8 mouse cellular contexts compared by ENCODE assay signal in genomic region chrX:119927081-119927571, GRCm38 (mm10). TPM values are rescaled to one million over a fixed set of nuclear protein-coding genes. Genes with fewer than 3 reads are reported as not detected.
DNase-seq lines count a peak whose midpoint lies in the region; ATAC-seq lines count a peak whose summit lies in the region.

Gene Pabpc5, plus strand, starts transcription at chrX:119927196.

- peak; percentile 99 for ATAC-seq in intestine, embryonic 16.5 days

- H3K4me2 ChIP-seq in intestine, embryonic 16.5 days (ENCODE audit: low read depth, low read length): peak within 1 kb of the TSS; percentile 40

- no peaks in the 10 kb centered on the region for H3K4me1 ChIP-seq in intestine, embryonic 16.5 days (ENCODE audit: control insufficient read depth, insufficient read depth, low read length)

- H3K27ac ChIP-seq in intestine, embryonic 16.5 days (ENCODE audit: low read length): peak within 1 kb of the TSS; percentile 24; the same call in 1 of the 2 replicates

- H3K36me3 ChIP-seq in intestine, embryonic 16.5 days (ENCODE audit: control insufficient read depth, insufficient read depth, low read length): no peaks in the 10 kb centered on the region

- H3K9ac ChIP-seq in intestine, embryonic 16.5 days (ENCODE audit: low read depth, low read length): peak within 1 kb of the TSS; percentile 53; the same call in 1 of the 2 replicates

- 4% methylated on average over 21 of the region's 21 CpGs for WGBS in intestine, embryonic 16.5 days

- no peaks in the 10 kb centered on the region for H3K27me3 ChIP-seq in intestine, embryonic 16.5 days (replicated peaks; ENCODE audit: control insufficient read depth, insufficient read depth, low read length)

- peak within 1 kb of the TSS; percentile 44 for H3K4me3 ChIP-seq in intestine, embryonic 16.5 days (ENCODE audit: low read length)

- peak; percentile 46 for DNase-seq in adrenal gland, adult 2 months
- DNase-seq in embryo, embryonic 11 days: peak; percentile 80
- peak; percentile 68 for DNase-seq in gastrocnemius, postnatal 25 days
- peak; percentile 26 to 55 for DNase-seq in left cerebral cortex, adult 9 months (ENCODE audit: low spot score in 2 of 2)
- DNase-seq in lung, postnatal 4 days: peak; percentile 46 to 57
- peak; percentile 61 for DNase-seq in right cerebral cortex, postnatal 4 days
- no peak for DNase-seq in spleen, postnatal 36 days (ENCODE audit: low spot score in 2 of 2)

- no peaks in the 10 kb centered on the region for H3K9me3 ChIP-seq in intestine, embryonic 16.5 days (ENCODE audit: control insufficient read depth, low read length)

RNA-seq across cellular contexts. Expression of gene Pabpc5, which starts in this region (rescaled TPM):
- total RNA-seq in adrenal gland, adult 2 months (2021): under 1 TPM; 0.20 to 0.62 TPM
- not detected in 2 replicates for polyA plus RNA-seq in adrenal gland, adult 2 months (2012; rRNA removed)
- total RNA-seq in gastrocnemius, postnatal 25 days (2021): not detected
- 0.10 and 0.20 TPM in 2 replicates for polyA plus RNA-seq in intestine, embryonic 16.5 days (2015; fragmentation: Nextera tagmentation; extraction: Ambion mirVana)

Comparison
In these comparisons a context has a peak if more than half of its experiments do, and no peak if none do; other contexts are left out.
1. Peak in DNase-seq in adrenal gland, adult 2 months; RNA of the gene not detected or under 1 TPM.
2. Peak in DNase-seq in gastrocnemius, postnatal 25 days; RNA of the gene not detected or under 1 TPM.
3. Peak in ATAC-seq, H3K4me3 ChIP-seq, H3K27ac ChIP-seq, H3K9ac ChIP-seq and H3K4me2 ChIP-seq in intestine, embryonic 16.5 days; RNA of the gene not detected or under 1 TPM.
4. DNase-seq: peak in embryo, embryonic 11 days (single experiment), left cerebral cortex, adult 9 months (2 of 2), lung, postnatal 4 days (2 of 2) and right cerebral cortex, postnatal 4 days (single experiment); none in spleen, postnatal 36 days (0 of 2).